In the genomic region with DNA sequence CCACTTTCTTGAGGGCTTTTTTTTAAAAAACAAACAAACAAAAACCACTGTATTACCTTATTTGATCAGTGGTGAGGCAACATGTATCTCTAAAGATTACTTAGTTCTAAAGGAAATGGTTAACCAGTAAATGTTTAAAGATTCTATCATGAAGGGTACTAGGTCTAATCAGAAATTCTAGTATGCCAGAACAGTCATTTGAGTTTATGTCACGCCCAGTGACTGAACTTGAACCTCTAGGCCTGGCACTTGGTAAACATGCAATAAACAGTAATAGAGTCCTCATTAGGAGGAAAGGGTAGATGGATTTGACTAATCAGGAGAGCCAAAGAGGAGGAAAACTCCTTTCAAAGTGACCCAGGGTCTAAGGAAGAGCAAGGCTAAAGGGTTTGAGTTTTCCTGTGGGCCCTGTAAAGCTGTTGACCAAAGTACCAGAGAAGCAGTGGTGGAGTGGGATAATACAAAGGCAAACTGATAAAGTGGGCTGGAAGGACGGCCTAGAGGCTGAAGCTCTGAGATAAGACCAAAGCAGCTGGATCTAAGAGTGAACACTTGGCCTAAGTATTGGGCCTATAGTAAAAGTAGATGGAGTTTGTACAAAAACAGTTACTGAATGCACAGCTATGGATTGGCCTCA, we compare ENCODE assay signal across 20 mouse cellular contexts. TPM values are rescaled to one million over a fixed set of nuclear protein-coding genes. Genes with fewer than 3 reads are reported as not detected.
DNase-seq lines count a peak whose midpoint lies in the region; ATAC-seq and TF ChIP-seq lines count a peak whose summit lies in the region.
"Had no signal": no experiment of that assay in that cellular context is flagged by ENCODE, and none has a peak within 500 bp of the region (broad histone marks: within the 10 kb centered on the region; RNA-seq: fewer than 3 reads in every experiment).

No protein-coding gene starts in this region.

- TF ChIP-seq EP300 in heart, adult 2 months (IDR thresholded peaks at IDR 0.05; ENCODE audit: insufficient read depth, low read depth, low read length): no peak

- TF ChIP-seq POLR2A in heart, adult 2 months (IDR thresholded peaks at IDR 0.05; ENCODE audit: insufficient read depth, low read depth, low read length): no peak

- H3K36me3 ChIP-seq in heart, adult 2 months (ENCODE audit: control insufficient read depth, insufficient read depth, low read length): no peaks in the 10 kb centered on the region
- no peaks in the 10 kb centered on the region for H3K36me3 ChIP-seq in liver, embryonic 11.5 days (ENCODE audit: control insufficient read depth, insufficient read depth, low read length)
- no peaks in the 10 kb centered on the region for H3K36me3 ChIP-seq in stomach, embryonic 14.5 days (ENCODE audit: control insufficient read depth, insufficient read depth, low read length)
- H3K36me3 ChIP-seq: hindbrain, embryonic 10.5 days; limb, embryonic 12.5 days; midbrain, embryonic 12.5 days had no signal

- H3K79me2 ChIP-seq in heart, adult 2 months (replicated peaks; ENCODE audit: control insufficient read depth, insufficient read depth, low read length): no peaks in the 10 kb centered on the region

- DNase-seq in heart, adult 11 months: peak; percentile 19
- DNase-seq in heart, adult 2 months: no peak
- DNase-seq in c-Kit-positive CD71-positive TER-119-positive erythroid progenitor cells, embryonic 14.5 days (ENCODE audit: low spot score): peak; percentile 83
- peak; percentile 32 for DNase-seq in liver, embryonic 11.5 days (ENCODE audit: low spot score)
- DNase-seq in embryo, embryonic 10.5 days (ENCODE audit: low spot score): no peak
- no peak for DNase-seq in thymus, postnatal 4 days
- no peak for DNase-seq in testis, postnatal 10 days (ENCODE audit: low spot score)
- DNase-seq: cerebellum, adult 9-11 months; kidney, postnatal 14 days; lung, postnatal 10 days; thymus, adult 18-20 months had no signal

- no peak for TF ChIP-seq CTCF in heart, adult 2 months (IDR thresholded peaks at IDR 0.05)

- H3K4me2 ChIP-seq in liver, embryonic 11.5 days: peak overlapping the region; percentile 37
- no peak overlapping the region for H3K4me2 ChIP-seq in stomach, embryonic 14.5 days (replicated peaks; ENCODE audit: low read depth, low read length)
- H3K4me2 ChIP-seq: limb, embryonic 12.5 days; midbrain, embryonic 12.5 days had no signal

- no peaks in the 10 kb centered on the region for H3K4me1 ChIP-seq in heart, adult 2 months (ENCODE audit: control insufficient read depth, insufficient read depth, low read length)
- peaks cover 3% of the 10 kb centered on the region; the same call in 1 of the 2 replicates for H3K4me1 ChIP-seq in liver, embryonic 11.5 days (replicated peaks; ENCODE audit: control insufficient read depth, insufficient read depth, low read length)
- H3K4me1 ChIP-seq in stomach, embryonic 14.5 days (ENCODE audit: control insufficient read depth, insufficient read depth, low read length): no peaks in the 10 kb centered on the region
- H3K4me1 ChIP-seq: midbrain, embryonic 12.5 days had no signal

- no peak overlapping the region for H3K9ac ChIP-seq in heart, adult 2 months (ENCODE audit: low read depth, low read length)
- no peak overlapping the region for H3K9ac ChIP-seq in liver, embryonic 11.5 days (ENCODE audit: low read depth, low read length)
- no peak overlapping the region for H3K9ac ChIP-seq in stomach, embryonic 14.5 days (replicated peaks; ENCODE audit: low read depth, low read length)
- H3K9ac ChIP-seq: limb, embryonic 12.5 days; midbrain, embryonic 12.5 days had no signal

- H3K27me3 ChIP-seq in heart, adult 2 months (ENCODE audit: control insufficient read depth, insufficient read depth, low read length): no peaks in the 10 kb centered on the region
- H3K27me3 ChIP-seq in liver, embryonic 11.5 days (replicated peaks; ENCODE audit: control insufficient read depth, insufficient read depth, low read length): no peaks in the 10 kb centered on the region
- H3K27me3 ChIP-seq in stomach, embryonic 14.5 days (ENCODE audit: control insufficient read depth, insufficient read depth, low read length): no peaks in the 10 kb centered on the region
- H3K27me3 ChIP-seq: CH12.LX; limb, embryonic 12.5 days; Patski had no signal

- intact Hi-C loops in heart, adult 2 months (cut with DNase I): no loop called here

- H3K27ac ChIP-seq in heart, adult 2 months: no peak overlapping the region
- peak overlapping the region; percentile 83 for H3K27ac ChIP-seq in liver, embryonic 11.5 days (ENCODE audit: low read depth, low read length)
- H3K27ac ChIP-seq in stomach, embryonic 14.5 days (ENCODE audit: low read length): no peak overlapping the region
- H3K27ac ChIP-seq: hindbrain, embryonic 10.5 days; limb, embryonic 12.5 days; midbrain, embryonic 12.5 days had no signal

- WGBS in heart, adult 2 months: 70% methylated on average over 2 of the region's 2 CpGs
- WGBS in liver, embryonic 11.5 days: 47% methylated on average over 2 of the region's 2 CpGs
- WGBS in stomach, embryonic 14.5 days: 68% methylated on average over 2 of the region's 2 CpGs

- ATAC-seq in liver, embryonic 11.5 days (replicated peaks; ENCODE audit: low FRiP score): peak; percentile 88
- ATAC-seq in stomach, embryonic 14.5 days (ENCODE audit: insufficient number of reproducible peaks, insufficient read depth, low FRiP score, low read depth): peak; percentile 20; the same call in 1 of the 2 replicates
- ATAC-seq: Patski had no signal

- peaks cover 7% of the 10 kb centered on the region for H3K9me3 ChIP-seq in liver, embryonic 11.5 days (ENCODE audit: control insufficient read depth, low read length)
- peaks cover 7% of the 10 kb centered on the region for H3K9me3 ChIP-seq in stomach, embryonic 14.5 days (ENCODE audit: control insufficient read depth, low read depth, low read length)

- H3K4me3 ChIP-seq in heart, adult 2 months: no peak overlapping the region
- H3K4me3 ChIP-seq in liver, embryonic 11.5 days (ENCODE audit: low read depth, low read length): no peak overlapping the region
- H3K4me3 ChIP-seq in stomach, embryonic 14.5 days (ENCODE audit: low read depth, low read length): no peak overlapping the region
- H3K4me3 ChIP-seq: hindbrain, embryonic 10.5 days; limb, embryonic 12.5 days; midbrain, embryonic 12.5 days; myocyte had no signal

RNA-seq across cellular contexts. Expression of a gene that starts 1.4 kb away (rescaled TPM):
- total RNA-seq in heart, adult 2 months (2021): under 1 TPM in 1 of 2 experiments, not detected in 1; 0.23 TPM
- polyA plus RNA-seq in heart, adult 2 months (2012; rRNA removed): 0.53 and 0.66 TPM in 2 replicates
- 7.9 and 10.4 TPM in 2 replicates for polyA plus RNA-seq in liver, embryonic 11.5 days (2014; fragmentation: Nextera tagmentation; extraction: Ambion mirVana)
- 8.7 and 9.4 TPM in 2 replicates for polyA plus RNA-seq in stomach, embryonic 14.5 days (2014; fragmentation: Nextera tagmentation; extraction: Ambion mirVana)
- total RNA-seq: CH12.LX had no signal
- polyA plus RNA-seq: myocyte, Patski had no signal

RNA-seq across cellular contexts. Expression of a gene that starts 4.8 kb away (rescaled TPM):
- total RNA-seq in heart, adult 2 months (2021): not detected
- 0.32 TPM in 1 of 2 replicates, not detected in the other for polyA plus RNA-seq in heart, adult 2 months (2012; rRNA removed)
- 0.14 TPM in 1 of 2 replicates, not detected in the other for polyA plus RNA-seq in liver, embryonic 11.5 days (2014; fragmentation: Nextera tagmentation; extraction: Ambion mirVana)
- 0.33 and 1.3 TPM in 2 replicates for polyA plus RNA-seq in stomach, embryonic 14.5 days (2014; fragmentation: Nextera tagmentation; extraction: Ambion mirVana)
- total RNA-seq: CH12.LX; heart, adult 8-10 months; layer of hippocampus, postnatal 25 days had no signal
- polyA plus RNA-seq: hindbrain, embryonic 10.5 days; limb, embryonic 12.5 days; midbrain, embryonic 12.5 days; myocyte had no signal

RNA-seq across cellular contexts. Expression of a gene that starts 6.6 kb away (rescaled TPM):
- total RNA-seq in heart, adult 2 months (2021): not detected
- polyA plus RNA-seq in heart, adult 2 months (2012; rRNA removed): not detected in 2 replicates
- polyA plus RNA-seq in liver, embryonic 11.5 days (2014; fragmentation: Nextera tagmentation; extraction: Ambion mirVana): not detected in 2 replicates
- 0.28 and 0.69 TPM in 2 replicates for polyA plus RNA-seq in stomach, embryonic 14.5 days (2014; fragmentation: Nextera tagmentation; extraction: Ambion mirVana)
- total RNA-seq: CH12.LX; layer of hippocampus, postnatal 25 days had no signal
- polyA plus RNA-seq: hindbrain, embryonic 10.5 days; limb, embryonic 12.5 days had no signal

RNA-seq across cellular contexts. Expression of a gene that starts 19.8 kb away (rescaled TPM):
- total RNA-seq in heart, adult 2 months (2021): under 1 TPM in 1 of 2 experiments, not detected in 1; 0.13 TPM
- 0.06 TPM in 2 replicates for polyA plus RNA-seq in heart, adult 2 months (2012; rRNA removed)
- 1.3 and 1.5 TPM in 2 replicates for polyA plus RNA-seq in liver, embryonic 11.5 days (2014; fragmentation: Nextera tagmentation; extraction: Ambion mirVana)
- polyA plus RNA-seq in stomach, embryonic 14.5 days (2014; fragmentation: Nextera tagmentation; extraction: Ambion mirVana): 1.7 and 1.9 TPM in 2 replicates

RNA-seq across cellular contexts. Expression of a gene that starts 41.1 kb away (rescaled TPM):
- not detected for total RNA-seq in heart, adult 2 months (2021)
- polyA plus RNA-seq in heart, adult 2 months (2012; rRNA removed): not detected in 2 replicates
- not detected in 2 replicates for polyA plus RNA-seq in liver, embryonic 11.5 days (2014; fragmentation: Nextera tagmentation; extraction: Ambion mirVana)
- polyA plus RNA-seq in stomach, embryonic 14.5 days (2014; fragmentation: Nextera tagmentation; extraction: Ambion mirVana): 0.28 TPM in 1 of 2 replicates, not detected in the other
- total RNA-seq: CH12.LX; layer of hippocampus, postnatal 25 days had no signal
- polyA plus RNA-seq: hindbrain, embryonic 10.5 days; limb, embryonic 12.5 days; midbrain, embryonic 12.5 days; myocyte; Patski had no signal

Comparison
In these comparisons a context has a peak if more than half of its experiments do, and no peak if none do; other contexts are left out.
1. DNase-seq: peak in heart, adult 11 months (single experiment), c-Kit-positive CD71-positive TER-119-positive erythroid progenitor cells, embryonic 14.5 days (single experiment) and liver, embryonic 11.5 days (single experiment); none in heart, adult 2 months (0 of 2), embryo, embryonic 10.5 days (single experiment), thymus, postnatal 4 days (single experiment) and testis, postnatal 10 days (single experiment).